12 mouse cellular contexts compared by ENCODE assay signal in genomic region chr4:44776651-44777050, GRCm38 (mm10). TPM values are rescaled to one million over a fixed set of nuclear protein-coding genes. Genes with fewer than 3 reads are reported as not detected.
DNase-seq lines count a peak whose midpoint lies in the region; ATAC-seq lines count a peak whose summit lies in the region.
"Had no signal": no experiment of that assay in that cellular context is flagged by ENCODE, and none has a peak within 500 bp of the region (broad histone marks: within the 10 kb centered on the region; RNA-seq: fewer than 3 reads in every experiment).

No protein-coding gene starts in this region.

- H3K4me1 ChIP-seq in heart, embryonic 15.5 days (replicated peaks) = 0 out of 2 replicates have a peak, but pooled peaks cover 2% of the 10 kb centered on the region
- H3K4me1 ChIP-seq: hindbrain, embryonic 13.5 days had no signal

- peak; percentile 7 for DNase-seq in gastrocnemius, postnatal 25 days
- DNase-seq in gastrocnemius, postnatal 36 days = no peak
- DNase-seq in right cerebral cortex, adult 18-20 months = peak; percentile 9
- no peak for DNase-seq in right cerebral cortex, postnatal 14 days
- DNase-seq in right cerebral cortex, postnatal 4 days = no peak
- DNase-seq in right cerebral cortex, postnatal 36 days (ENCODE audit: low spot score in 2 of 2) = no peak
- DNase-seq in Muller cell, postnatal 12 days (ENCODE audit: inconsistent ontology term) = no peak
- DNase-seq: left cerebral cortex, postnatal 4 days; retina, postnatal 1 day had no signal

- 67% methylated on average over 2 of the region's 2 CpGs for WGBS in heart, embryonic 15.5 days

- H3K9me3 ChIP-seq in heart, embryonic 15.5 days (replicated peaks) = no peaks in the 10 kb centered on the region
- H3K9me3 ChIP-seq: hindbrain, embryonic 13.5 days; midbrain, embryonic 13.5 days had no signal

- H3K4me2 ChIP-seq in heart, embryonic 15.5 days = no peak overlapping the region
- H3K4me2 ChIP-seq: hindbrain, embryonic 13.5 days; midbrain, embryonic 13.5 days had no signal

- H3K9ac ChIP-seq in heart, embryonic 15.5 days = no peak overlapping the region
- H3K9ac ChIP-seq: hindbrain, embryonic 13.5 days; midbrain, embryonic 13.5 days had no signal

- no peaks in the 10 kb centered on the region for H3K36me3 ChIP-seq in heart, embryonic 15.5 days
- H3K36me3 ChIP-seq: hindbrain, embryonic 13.5 days; midbrain, embryonic 13.5 days had no signal

- intact Hi-C loops in gastrocnemius, postnatal 36 days (cut with DNase I) = no loop called here

- H3K4me3 ChIP-seq in heart, embryonic 15.5 days = no peak overlapping the region
- H3K4me3 ChIP-seq: hindbrain, embryonic 13.5 days; midbrain, embryonic 13.5 days had no signal

- H3K27ac ChIP-seq in heart, embryonic 15.5 days = 0 out of 2 replicates have a peak overlapping the region, but pooled peaks have one; percentile 7
- H3K27ac ChIP-seq: hindbrain, embryonic 13.5 days; midbrain, embryonic 13.5 days had no signal

- ATAC-seq in heart, embryonic 15.5 days (replicated peaks; ENCODE audit: insufficient number of reproducible peaks, insufficient read depth, low FRiP score, low read depth) = no peak
- ATAC-seq: midbrain, embryonic 13.5 days had no signal

- no peaks in the 10 kb centered on the region for H3K27me3 ChIP-seq in heart, embryonic 15.5 days
- H3K27me3 ChIP-seq: hindbrain, embryonic 13.5 days had no signal

RNA-seq across cellular contexts. Expression of gene Zcchc7, which starts 21.0 kb away (rescaled TPM):
- 10 to 100 TPM; 13.7 to 16.3 TPM for total RNA-seq in gastrocnemius, postnatal 25 days (2021)
- 10 to 100 TPM; 11.5 to 16.2 TPM for total RNA-seq in gastrocnemius, postnatal 36 days (2021)
- polyA plus RNA-seq in heart, embryonic 15.5 days (2015; fragmentation: Nextera tagmentation; extraction: Ambion mirVana) = 22.1 and 25.3 TPM in 2 replicates

Comparison
In these comparisons a context has a peak if more than half of its experiments do, and no peak if none do; other contexts are left out.
1. DNase-seq: peak in gastrocnemius, postnatal 25 days (single experiment) and right cerebral cortex, adult 18-20 months (single experiment); none in gastrocnemius, postnatal 36 days (0 of 2), right cerebral cortex, postnatal 14 days (single experiment), right cerebral cortex, postnatal 4 days (single experiment), right cerebral cortex, postnatal 36 days (0 of 2) and Muller cell, postnatal 12 days (single experiment).